Mouse (Mus musculus): Measurements from ENCODE around the gene Rundc1. TPM values are rescaled to one million over a fixed set of nuclear protein-coding genes. Genes with fewer than 3 reads are reported as not detected.
"Not testable (repeated sequence)": the region's sequence is repeated elsewhere in the genome, so short reads cannot be mapped to it uniquely, and the experiment has no call there.

The Rundc1 gene
- total RNA-seq, 2 experiments from 2014 or later: 28.2 TPM

DNA sequence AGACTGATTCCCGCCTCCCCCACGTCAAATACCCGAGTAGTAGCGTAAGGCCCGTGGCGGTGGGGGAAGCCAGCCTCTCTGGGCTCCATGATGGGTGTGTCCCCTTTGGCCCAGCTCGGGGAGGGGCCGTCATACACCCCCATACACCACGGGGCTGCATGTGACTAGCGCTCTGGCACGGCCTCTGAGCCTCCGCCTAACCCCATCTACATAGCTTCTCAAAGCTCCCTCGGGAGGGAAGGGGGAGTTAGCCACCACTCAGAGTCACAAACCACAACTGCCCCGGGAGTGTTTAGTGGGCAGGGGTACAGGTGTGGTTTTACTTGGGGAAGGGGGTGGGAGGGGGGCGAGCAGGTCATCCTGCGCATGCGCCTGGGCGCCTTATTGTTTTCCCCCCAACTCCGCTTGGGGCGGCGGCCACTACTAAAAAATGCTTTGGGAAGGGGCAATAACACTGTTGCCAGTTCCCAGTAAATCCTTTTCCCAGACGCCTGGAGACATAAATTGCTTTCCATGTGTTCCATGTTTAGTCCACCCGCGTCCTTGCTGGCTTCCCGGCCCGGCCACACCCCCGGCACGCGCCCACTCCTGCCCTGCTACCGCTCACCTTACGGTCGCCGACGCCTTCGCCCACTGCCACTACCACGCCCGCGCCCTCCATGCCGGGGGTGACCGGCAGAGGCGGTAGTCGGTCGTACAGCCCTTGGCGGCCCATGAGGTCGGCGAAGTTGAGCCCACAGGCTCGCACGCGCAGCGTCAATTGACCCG, 40.4 kb downstream of the Rundc1 start:
- peak; percentile 64 to 70 for DNase-seq (ENCODE audit: low spot score in 2 of 2)

DNA sequence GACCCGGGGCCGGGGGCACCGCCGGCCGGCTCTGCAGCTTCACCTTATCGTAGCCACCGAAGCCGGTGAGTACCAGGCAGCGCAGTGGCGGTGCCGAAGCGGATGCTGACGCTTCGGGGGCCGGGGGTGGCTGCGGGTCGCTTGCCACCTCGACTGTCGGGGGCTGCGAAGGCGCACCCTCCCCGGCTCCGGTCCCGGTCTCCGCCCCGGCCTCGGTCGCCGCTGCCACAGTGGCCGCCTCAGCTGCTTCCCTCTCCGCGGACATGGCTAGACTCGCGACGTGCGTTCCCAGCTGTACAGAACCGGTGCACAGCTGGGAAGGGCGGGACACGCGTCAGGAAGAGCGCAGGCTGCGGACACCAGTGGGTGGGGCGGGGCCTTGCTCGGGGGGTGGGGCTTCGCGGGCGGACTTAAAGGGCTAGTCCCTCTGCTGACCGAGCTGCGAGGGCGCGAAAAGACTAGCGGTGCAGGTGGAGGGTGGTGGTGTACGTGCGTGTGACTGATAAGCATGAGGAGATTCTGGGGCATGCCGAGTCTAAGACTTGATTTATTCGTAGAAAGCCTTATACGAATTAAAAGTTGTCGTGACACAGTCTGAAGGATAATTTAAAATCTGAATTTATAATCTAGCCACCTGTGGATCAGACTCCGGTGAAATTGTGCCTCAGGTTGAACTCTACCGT, 41.1 kb downstream of the Rundc1 start, which contains the start of gene Vat1:
Gene Vat1 (minus strand): TSS at position 362 of the 683 bp plus-strand sequence.
- DNase-seq (ENCODE audit: low spot score in 2 of 2): peak; percentile 72 to 79

DNA sequence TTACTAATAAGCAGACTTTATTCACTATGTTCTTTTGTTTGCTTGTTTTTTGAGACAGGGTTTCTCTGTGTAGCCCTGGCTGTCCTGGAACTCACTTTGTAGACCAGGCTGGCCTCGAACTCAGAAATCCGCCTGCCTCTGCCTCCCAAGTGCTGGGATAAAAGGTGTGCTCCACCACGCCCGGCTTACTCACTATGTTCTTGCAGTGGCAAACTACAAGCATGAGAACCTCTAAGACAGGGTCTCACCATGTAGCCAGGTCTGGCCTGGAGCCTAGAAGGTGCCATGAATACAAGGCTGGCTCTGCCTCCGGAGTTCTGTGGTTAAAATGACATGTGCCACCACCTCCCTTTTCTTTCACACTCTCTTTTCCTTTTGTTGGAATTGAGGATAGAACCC, 41.7 kb downstream of the Rundc1 start:
- not testable (repeated sequence) for DNase-seq (ENCODE audit: low spot score in 2 of 2)

DNA sequence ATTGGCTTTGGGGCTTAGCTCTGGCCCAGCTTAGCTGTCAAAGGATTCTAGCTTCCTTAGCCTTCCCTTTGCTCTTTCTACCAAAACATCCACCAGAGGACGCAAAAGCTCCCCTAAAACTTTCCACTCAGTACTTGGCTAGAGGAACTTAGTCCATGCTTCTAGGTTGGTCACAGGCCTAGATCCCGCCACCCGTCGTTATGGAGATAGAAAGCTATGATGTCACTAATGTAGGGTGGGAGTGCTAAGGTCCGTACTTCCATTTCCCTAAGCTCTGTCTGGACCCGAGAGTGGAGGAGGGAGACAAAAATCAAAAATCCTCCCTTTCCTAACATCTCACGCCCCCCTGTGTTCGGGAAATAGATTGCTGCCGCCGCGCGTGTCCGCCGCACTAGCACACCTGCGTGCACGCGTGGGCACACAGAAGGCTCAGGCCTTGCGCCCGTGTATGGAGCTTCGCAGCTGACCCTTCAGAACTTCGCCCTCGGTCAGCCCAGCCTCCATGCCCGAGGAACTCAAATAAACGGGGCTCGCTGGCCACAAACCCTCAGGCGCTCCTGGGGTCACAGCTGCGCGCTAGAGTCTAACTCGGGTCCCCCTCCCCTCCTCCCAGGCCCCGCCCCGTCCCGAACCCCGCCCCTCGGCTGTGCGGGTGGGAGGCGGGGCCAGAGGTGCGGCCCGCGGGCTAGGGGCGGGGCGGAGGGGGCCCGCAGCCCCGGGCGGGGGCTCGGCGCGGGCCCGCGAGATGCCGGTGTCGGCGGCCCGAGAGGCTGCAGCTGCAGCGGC, 42.8 kb downstream of the Rundc1 start:
- DNase-seq (ENCODE audit: low spot score in 2 of 2): peak; percentile 65 to 75

DNA sequence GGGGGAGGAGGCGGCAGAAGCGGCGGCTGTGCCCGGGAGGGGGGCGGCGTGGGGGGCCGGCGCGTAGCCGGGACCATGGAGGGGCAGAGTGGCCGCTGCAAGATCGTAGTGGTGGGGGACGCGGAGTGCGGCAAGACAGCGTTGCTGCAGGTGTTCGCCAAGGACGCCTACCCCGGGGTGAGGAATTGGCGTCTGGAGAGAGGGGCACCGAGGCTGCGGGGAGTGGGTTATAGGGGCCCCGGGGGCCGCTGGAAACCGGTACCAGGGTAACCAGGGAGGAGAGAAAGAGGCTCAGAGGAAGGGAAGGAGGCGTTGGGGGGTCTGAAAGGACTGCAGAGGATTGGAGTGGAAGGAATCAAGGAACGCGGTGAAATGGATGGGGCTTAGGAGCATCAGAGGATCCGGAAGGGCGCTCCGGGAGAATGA, 43.4 kb downstream of the Rundc1 start:
- DNase-seq (ENCODE audit: low spot score in 2 of 2): no peak

DNA sequence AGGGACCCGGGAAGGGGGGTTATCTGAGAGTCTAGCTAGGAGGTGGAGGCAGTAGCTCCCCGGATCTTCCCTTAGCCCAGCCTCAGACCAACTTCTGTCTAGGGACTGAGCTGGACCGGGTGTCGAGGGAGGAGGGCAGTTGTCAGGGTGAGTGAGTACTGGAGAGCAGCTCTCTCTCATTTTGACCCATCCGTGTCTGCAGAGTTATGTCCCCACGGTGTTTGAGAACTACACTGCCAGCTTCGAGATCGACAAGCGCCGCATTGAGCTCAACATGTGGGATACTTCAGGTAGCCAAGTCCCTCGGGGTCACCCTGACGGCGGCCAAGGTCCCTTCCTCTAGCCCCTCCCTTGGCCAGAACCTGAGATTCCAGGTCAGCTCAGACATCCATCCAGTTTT, 43.8 kb downstream of the Rundc1 start:
- peak in 1 of 2 experiments; percentile 28 for DNase-seq (ENCODE audit: low spot score in 2 of 2)

DNA sequence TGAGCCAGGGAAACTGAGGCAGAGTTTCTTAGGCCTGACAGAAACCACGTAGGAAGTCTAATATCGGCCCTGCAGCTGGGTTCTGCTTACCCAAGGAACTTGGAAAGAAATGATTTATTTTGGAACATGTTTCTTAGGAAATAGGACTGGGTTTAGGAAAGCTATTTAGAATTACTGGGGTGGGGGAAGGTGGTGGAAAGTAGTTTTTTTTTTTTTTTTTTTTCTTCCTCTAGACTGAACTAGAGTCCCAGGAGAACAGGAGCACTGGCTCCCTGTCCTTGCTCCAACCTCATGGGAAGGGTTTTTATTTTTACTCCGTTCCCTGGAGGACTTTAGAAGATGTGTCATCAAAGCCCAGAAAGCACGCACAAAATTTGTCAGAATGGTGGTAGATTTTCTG, 44.3 kb downstream of the Rundc1 start:
- DNase-seq (ENCODE audit: low spot score in 2 of 2): no peak

DNA sequence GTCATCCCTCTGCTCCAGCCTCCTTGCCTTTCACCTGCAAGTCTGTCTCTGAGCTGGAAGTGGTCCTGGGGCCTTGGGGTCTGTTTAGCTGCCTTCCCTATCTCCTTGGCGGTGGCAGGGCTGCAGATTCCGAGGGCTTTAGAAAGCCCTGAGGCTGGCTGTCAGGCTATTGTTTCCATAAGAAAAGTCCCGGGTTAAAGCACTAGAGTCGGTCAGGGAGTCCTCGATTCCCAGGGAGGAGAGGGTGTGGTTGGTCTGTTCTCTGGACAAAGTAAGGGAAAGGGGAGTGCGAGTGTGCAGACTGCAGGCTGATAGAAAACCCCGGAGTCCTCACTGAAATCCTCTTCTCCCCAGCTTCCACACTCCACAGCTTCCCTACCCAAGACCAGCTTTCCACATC, 45.3 kb downstream of the Rundc1 start:
- no peak for DNase-seq (ENCODE audit: low spot score in 2 of 2)

DNA sequence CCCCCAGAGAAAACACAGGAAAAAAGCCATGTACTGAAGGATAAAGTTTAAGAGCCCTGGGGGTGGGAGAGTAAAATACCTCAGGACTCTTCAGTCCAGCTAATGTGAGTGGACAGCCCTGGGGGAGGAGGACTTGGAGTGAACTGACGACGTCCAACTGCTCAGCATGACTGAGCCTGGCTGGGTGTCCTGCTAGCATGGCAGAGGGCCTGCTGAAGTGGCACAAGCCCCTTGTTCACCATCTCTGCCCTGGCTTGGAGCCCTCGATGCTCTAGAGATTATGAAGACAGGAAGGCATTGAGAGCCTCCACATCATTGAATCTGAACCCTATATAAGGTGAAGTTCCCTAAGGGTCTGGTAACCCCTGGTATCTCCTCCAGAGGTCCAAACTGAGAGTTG, 47.0 kb downstream of the Rundc1 start:
- DNase-seq (ENCODE audit: low spot score in 2 of 2): no peak

DNA sequence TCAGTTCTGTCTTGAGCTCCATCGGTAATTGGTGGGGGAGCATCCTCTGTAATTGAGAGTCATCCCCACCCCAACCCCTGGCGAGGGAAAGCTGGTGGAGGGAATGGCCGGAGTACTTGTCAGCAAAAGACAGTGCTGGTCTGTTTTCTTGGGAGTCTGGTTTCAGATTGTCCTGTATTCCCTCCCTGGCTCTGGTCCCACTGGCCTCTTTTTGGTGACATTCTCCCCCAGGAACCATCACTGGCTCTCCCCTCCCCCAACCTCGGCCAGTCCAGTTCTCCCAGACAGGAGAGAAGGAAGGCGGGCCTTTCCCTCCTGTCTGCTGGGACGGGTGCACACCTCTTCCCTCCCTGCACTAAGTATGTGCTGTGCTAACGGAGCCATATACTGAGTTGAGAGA, 47.5 kb downstream of the Rundc1 start:
- no peak for DNase-seq (ENCODE audit: low spot score in 2 of 2)

DNA sequence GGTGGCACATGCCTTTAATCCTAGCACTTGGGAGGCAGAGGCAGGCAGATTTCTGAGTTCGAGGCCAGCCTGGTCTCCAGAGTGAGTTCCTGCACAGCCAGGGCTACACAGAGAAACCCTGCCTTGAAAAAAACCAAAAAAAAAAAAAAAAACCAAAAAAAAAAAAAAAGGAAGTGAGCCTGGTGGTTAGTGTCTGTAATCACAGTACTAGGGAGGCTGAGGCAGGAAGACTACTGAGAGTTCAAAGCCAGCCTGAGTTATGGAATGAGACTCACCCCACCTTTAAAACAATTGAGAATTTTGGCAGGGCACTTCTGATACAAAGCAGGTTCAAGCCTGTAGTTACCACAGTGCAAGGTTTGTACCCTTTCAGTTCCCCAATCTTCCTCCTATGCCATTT, 48.8 kb downstream of the Rundc1 start:
- DNase-seq (ENCODE audit: low spot score in 2 of 2): not testable (repeated sequence)

DNA sequence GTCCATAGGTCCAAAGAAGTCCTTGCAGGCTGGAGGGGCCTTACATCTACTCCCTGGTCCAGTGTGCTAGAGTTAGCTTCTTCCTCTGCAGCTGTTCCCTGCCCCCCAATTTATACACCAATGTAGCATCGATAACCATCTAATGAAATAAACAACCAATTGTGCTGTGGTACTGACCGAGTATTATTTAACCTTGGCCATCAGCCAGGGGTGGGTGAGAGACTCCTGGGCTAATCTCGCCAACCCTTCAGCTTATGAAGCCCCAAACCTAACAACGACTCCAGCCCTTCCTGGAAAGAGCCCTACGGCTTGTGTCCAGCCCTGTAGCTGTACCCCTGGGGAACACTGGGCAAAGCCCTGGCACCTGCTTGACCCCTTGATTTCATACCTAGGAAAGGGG, 49.4 kb downstream of the Rundc1 start:
- no peak for DNase-seq (ENCODE audit: low spot score in 2 of 2)

DNA sequence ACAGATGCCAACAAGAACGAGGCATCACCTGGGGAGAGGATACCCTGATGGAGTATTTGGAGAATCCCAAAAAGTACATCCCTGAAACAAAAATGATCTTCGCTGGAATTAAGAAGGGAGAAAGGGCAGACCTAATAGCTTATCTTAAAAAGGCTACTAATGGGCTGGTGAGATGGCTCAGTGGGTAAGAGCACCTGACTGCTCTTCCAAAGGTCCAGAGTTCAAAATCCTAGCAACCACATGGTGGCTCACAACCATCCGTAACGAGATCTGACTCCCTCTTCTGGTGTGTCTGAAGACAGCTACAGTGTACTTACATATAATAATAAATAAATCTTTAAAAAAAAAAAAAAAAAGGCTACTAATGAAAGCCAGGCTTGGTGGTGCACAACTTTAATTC, 51.5 kb downstream of the Rundc1 start:
- DNase-seq (ENCODE audit: low spot score in 2 of 2): not testable (repeated sequence)

DNA sequence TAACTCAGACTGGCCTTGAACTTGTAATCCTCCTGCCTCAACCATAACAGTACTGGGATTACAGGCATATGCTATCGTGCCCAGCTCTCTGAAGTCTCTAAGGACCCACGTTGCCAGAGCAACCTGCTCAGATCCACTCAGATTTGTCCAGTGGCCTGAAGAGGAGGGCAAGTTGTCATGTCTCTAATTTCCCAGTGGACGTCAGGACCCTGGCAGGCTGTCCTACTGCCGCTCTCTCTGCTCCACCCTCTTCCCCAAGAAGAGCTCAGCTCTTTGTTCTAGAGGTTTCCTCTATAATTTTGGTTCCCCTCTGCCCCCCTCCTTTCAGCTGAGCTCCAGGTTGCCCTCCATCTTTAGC, 52.3 kb downstream of the Rundc1 start:
- no peak for DNase-seq (ENCODE audit: low spot score in 2 of 2)

DNA sequence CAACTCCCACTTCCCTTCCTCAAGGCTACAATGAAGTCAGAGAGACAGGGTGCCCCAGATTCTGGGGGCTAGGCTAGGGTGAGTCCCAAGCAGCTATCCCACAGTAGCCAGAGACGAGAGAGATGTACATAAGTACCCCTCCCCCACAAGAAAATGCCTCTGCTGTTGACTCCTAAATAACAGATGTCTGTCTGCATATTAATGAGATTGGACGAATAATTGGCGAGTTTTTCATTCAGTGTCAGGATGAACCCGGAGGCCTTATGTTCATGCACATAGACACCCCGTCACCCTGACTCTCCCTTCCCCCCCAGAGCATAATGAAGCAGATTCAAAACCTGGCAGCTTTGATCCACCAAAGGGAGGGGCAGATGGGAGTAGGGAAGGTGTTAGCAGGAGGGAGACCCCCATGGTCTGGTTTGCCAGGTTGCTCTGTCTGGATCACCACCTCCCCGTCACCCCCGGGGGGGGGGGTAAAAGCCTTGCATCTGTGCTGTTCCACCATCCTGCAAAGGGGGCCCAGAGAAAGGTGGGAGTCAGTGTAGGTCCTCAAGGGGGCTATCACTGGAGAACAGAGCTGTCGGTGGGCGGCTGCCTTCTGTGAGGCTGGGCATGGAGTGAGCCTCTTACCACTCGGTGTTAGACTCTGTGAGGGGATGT, 52.8 kb downstream of the Rundc1 start:
- no peak for DNase-seq (ENCODE audit: low spot score in 2 of 2)

DNA sequence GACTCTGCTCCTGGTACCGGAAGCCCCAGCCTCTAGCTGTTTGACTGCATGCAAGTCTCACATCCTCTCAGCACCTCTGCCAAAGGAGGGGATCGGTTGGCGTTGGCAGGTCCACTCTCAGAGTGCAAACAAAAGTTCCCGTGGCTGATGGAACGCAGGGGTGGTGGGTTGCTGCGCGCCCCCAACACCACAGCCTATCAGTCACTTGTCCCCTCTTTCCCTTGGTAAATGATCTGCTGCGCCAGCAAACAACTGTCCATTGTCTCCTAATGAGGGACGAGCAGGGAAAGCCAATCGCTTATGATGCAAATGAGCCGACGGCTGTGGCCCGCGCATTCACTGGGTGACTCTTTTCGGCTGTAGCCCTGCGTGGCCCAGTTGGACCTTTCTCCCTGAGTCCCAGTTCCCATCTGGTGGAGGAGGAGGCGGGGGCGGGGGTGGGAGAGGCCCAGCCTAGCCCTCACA, 54.3 kb downstream of the Rundc1 start:
- DNase-seq (ENCODE audit: low spot score in 2 of 2): no peak

DNA sequence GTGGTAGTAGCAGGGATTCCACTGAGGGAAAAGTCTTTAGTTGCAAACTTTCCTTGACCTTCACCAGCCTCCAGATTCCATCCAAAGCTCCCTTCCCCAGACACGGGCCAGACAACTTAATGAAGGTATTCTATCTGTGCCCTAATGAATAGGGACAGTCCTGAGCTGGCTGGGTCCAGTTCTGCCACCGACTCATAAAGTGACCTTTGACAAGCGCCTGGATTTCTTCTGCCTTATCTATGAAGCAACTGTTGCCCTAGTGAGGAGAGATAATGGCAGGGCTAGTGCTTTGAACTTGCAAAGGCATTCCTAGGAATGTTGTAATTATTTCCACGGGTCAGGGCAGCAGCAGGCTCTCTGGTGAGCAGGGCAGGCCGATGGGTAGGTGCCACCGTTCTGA, 56.0 kb downstream of the Rundc1 start:
- no peak for DNase-seq (ENCODE audit: low spot score in 2 of 2)

DNA sequence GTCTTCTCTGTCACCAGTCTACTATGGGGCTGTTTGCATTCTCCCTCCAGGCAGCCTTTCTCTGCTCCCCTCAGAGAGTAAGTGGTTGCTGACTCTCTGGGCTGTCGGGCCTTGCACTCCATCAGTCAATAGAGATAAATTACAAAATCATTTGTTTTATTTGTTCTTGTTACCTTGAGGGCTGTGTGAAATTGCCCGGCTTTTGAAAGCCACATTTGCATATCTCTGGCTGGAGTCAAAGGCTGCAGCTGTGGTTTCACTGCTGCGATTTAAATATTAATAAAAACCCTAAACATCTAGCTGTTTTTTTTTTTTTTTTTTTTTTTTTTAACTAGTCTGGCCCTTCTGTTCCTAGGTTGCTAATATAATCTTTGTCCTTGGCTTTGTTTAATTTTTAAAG, 58.9 kb downstream of the Rundc1 start:
- DNase-seq (ENCODE audit: low spot score in 2 of 2): no peak

DNA sequence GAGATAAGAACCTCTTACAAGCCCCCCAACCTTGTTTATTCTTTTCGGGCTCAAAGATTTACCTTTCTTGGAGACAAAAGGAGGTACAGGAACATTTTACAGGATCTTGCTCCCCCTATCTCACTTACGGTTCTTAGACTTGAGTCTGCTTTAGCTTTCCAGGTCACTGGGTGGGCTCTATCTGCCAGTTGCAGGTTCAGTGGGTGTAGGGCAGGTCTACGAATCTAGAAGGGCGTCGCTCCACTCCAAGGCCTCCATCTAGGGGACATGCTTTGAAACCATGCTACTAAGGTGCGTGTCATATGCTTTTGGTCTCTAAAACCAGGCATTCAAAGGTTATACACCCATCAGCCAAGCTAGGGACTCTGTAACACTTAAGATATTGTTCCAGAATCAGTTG, 59.4 kb downstream of the Rundc1 start:
- no peak for DNase-seq (ENCODE audit: low spot score in 2 of 2)

DNA sequence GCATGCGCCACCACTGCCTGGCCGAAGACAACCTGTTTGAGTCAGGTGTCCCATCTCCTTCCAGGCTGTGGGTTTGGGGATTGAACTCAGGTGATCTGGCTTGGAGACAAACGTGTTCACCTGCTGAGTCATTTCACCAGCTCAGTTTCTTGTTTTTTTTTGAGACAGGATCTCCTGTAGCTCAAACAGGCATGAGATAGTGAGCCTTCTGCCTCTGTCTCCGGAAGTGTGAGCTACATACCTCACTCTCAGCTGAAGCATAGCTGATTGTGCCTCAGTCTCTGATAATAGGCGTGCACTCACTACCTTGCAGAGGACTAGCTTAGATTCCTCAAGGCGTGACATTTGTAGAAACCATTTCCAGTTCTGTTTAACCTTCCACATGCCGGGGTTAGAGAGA, 59.9 kb downstream of the Rundc1 start:
- no peak for DNase-seq (ENCODE audit: low spot score in 2 of 2)
